Mouse (Mus musculus) inflammation-experienced regulatory T-cells, adult 6 months (primary cell): ENCODE data around the gene Gatad1. TPM values are rescaled to one million over a fixed set of nuclear protein-coding genes. Genes with fewer than 3 reads are reported as not detected.
"Not testable (repeated sequence)": the region's sequence is repeated elsewhere in the genome, so short reads cannot be mapped to it uniquely, and the experiment has no call there.

Experiments
- ATAC-seq: one replicate; pipeline ENCODE4 v1.8.0; 2017
- polyA plus RNA-seq, 3 experiments: library from polyadenylated mRNA; unstranded; fragments of 100-300 nt; shearing (Covaris generic); gene quantifications; one replicate each; pipeline ENCODE4 v1.2.1; 2017

Gatad1 gene
- polyA plus RNA-seq, result 10 to 100 TPM; 29.6 to 39.4 (median 39.1) TPM

DNA sequence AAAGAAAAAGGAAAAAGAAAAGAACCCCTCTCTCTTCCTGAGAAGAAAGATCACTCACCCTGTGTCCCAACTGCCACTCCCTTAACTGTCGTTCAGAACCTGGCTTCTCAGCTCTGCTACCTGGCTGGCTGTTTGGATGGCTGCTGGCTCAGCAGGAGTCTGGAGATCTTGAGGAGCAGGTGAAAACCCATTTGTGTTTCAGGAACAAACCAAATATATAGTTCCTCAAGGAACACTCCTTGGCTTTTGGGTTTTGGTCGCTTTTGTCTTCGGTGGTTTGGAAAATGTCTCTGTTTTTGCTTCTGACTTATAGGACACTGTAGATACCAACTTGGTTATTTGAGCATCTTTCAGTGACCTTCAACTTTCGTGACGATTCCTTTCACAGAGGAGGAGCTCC, at the start of gene Gatad1:
Gatad1 (minus strand) TSS at position 101 of the 400 bp plus-strand sequence.
- no peak for ATAC-seq

DNA sequence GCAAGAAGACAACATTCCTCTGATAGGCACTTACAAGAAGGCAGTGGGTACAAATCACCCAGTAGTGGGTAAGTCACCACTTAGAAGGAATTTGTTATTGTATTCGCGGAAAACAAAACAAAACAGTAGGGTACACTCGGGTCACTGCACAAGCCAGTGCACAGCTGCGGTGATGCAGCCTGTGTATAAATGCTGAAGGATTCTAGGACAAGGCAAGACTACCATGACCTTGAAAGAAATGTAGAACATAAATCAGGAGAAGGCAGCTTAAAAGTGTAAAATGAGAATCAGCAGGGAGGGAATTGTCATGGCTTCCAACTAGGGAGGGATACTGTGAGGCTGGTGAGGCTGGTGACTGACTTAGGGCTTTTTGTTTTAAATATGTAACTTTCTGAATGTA, 45.2 kb upstream of the Gatad1 start:
- no peak for ATAC-seq

DNA sequence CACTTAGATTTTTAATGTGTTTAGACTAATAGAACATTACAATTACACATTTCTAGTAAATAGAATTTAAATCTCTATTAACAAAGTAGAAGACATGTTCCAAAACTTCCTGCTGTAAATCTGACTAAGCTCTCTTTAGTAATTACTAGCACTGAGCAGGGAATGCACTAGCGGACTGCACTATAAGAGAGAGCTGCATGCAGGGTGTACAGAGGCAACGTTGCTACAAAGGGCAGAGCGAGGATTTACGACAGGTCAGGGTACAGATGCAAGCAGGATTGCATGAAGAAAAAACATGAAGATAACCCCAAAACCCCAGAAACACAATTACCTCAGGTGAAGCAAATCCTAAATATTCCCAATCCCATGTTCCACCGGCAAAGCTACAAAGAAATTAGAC, 43.0 kb upstream of the Gatad1 start:
- ATAC-seq, result no peak

DNA sequence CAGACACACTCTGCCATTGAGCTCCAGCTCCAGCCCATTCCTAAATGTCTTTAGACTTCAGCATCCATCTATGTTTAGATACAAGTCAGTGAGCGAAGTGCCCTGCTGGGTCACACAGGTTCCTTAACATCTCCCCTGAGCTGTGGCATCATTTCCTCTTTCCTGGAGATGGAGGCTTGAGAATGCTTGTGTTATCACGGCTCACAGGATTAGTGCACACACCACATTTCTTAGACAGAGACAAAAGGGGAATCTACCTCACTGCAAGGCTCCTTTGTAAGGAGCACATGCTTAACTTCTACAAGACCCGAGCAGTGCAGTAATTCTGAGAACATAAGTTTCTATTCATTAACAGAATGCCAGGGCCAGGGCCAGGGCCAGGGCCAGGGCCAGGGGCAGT, 39.0 kb upstream of the Gatad1 start:
- no peak for ATAC-seq

DNA sequence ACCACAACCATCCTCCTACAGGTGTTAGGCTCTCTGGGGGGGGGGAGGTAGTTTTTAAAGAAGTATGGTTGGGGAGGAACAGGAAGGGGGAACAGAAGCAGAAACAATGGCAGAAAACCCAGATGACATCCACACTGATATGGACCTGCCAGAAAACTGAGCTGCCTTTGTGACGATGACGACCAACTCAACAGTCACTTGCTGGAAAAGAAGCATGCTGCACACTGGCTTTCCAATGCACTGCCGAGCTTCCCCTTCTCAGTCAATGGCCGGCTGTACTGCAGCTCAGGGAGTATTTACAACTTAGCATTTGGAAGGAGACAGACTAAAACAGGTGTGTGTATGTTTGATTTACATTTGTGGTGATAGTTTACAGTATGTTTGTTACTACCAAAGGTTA, 38.2 kb upstream of the Gatad1 start:
- no peak for ATAC-seq

DNA sequence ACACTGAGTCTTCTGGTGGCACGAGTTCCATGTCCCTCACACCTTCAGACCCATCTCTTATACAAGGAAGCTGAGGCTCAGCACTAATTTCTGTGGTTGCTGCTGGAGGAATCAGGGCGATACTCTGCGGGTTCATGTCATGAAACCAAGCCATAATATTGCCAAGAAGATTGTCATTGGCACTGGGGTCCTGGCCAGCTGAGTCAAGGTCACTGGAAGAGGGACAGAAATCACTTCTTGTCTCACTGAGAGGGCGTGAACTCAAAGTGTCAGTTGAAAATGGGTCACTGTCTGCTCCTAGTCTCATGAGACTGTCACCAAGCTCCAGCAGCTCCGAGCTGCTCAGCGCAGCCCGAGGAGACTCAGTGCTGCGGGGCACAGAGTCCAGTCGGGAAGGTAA, 36.0 kb upstream of the Gatad1 start:
- ATAC-seq, result no peak

DNA sequence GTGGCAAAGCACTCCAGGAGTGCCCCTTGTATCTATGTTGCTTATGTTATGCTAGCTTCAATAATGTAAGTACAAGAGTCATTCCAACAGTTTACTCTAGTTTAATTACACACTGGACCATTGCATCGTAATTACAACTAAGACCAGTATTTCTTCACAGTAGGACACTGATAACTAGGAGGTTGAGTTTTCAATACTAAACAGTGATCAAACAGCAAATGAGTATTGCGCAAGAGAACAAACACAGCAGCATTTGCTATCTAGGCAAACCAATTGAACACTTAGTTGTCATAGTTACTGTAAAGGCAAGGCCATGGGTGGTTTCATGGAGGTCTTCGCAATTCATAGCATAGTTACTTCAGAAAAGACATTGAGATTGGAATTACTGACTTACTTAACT, 34.3 kb upstream of the Gatad1 start:
- no peak for ATAC-seq

DNA sequence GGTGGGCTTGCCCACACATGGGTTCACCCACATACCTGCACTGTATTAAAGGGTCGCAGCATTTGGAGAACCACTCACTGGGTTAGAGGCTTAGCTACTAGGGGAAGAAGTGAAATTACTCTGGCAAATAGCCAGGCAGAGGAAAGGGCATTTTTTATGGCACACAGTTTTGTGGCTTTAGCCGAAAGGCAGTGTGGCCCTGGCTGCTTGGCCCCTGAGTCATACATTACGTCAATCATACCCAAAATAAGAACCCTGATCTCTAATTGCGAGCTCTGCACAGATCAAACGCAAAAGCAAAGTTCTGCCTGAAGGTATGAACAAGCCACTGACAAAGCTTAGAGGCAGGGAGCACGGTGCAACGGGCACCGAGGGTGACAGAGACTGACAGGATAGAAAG, 31.3 kb upstream of the Gatad1 start:
- no peak for ATAC-seq

DNA sequence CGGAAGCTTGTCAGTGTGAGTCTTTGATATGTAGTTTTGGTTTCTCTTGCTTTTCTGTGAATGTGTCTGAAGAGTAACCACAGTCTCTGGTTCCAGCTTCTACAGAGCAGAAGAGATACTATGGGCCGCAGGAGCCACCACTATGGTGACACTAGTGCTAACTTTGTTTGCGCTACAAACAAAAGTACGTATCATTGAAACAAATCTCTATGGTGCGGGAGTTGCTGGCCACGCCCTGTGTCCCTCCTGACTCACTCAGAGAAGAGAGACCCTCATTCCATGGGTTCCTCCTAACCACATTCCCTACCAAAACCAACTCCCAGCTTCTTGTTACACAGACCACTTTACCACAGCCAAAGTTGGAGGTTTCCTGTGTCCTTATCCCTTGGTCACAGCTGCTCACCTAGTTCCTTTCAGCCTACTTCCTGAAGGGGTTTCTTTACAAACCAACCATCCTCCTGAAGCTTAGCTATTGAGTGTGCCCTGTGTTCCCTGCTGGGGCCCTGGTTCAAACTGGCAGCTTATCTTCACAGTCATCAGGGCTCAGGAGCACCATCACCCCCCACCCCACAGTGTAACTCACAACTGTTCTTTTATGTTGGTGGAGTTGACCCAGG, 13.1 kb upstream of the Gatad1 start:
- ATAC-seq, result peak; percentile 75

DNA sequence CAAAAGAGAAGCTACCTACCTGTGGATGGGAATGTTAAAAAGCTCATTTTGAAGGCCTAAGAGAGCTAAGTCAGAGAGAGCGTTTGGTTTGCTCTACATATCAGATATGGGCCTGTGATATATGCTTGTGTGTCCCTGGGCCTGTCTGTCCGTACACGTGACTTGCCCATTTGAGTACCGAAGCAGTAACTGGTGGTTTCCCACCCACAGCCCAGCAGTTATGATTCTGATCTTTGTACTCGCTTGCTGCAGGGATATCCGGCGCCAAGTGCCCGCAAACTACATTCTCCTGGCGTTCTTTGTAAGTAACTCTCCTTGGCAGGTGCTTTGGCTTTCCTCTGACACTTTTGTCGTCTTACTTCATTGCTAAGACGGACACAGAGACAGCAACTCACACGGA, 9.6 kb upstream of the Gatad1 start:
- peak; percentile 51 for ATAC-seq

DNA sequence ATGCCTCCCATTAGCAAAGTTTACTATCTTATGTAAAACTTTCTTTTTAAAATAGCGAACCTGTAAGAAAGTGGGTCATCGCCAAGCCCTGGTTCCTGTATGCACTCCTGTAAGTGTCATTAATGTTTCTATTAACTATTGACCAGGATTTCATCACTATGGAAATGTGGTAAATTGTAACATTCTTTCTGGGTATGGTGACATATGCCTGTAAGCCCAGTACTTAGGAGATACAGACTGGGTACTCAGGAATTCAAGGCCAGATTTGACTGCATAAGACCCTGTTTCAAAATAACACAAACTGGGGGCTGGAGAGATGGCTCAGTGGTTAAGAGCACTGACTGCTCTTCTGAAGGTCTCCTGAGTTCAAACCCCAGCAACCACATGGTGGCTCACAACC, 8.2 kb upstream of the Gatad1 start:
- ATAC-seq, result no peak

DNA sequence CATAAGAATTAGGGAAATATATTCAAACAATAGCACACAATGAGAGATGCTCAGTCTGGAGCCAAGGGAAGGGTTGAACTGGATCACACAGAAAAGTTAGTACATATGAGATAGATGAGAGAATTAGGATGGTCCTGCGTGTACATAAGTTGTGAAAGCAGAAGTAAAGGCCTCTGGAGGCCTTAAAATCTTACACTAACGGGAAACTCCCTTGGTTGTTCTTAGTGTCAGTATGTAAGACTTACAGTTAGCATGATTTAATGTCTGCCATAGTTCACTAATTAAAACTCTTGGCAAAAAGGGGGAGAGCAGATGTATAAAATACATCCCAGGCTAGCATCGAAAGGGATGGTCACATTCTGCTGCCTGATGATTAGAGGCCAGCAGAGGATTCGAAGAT, 3.2 kb downstream of the Gatad1 start:
- no peak for ATAC-seq

DNA sequence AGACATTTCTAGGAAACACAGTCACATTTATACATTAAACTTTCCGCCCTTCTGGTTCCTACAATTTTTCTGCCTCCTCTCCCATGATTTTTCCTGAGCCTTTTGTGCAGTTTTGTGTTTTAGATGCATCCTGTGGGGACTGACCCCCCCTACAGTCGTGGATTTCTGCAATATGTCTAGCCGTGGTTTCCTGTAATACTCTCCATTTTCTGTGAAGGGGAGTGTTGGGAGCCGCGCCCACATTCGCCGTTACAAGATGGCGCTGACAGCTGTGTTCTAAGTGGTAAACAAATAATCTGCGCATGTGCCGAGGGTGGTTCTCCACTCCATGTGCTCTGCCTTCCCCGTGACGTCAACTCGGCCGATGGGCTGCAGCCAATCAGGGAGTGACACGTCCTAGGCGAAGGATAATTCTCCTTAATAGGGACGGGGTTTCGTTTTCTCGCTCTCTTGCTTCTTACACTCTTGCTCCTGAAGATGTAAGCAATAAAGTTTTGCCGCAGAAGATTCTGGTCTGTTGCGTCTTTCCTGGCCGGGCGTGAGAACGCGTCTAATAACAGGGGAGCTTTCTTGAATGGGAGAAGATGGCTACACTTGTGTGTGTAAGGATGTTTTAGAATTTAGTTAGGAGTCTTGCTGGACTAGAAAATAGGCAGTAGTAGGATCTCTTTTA, 3.9 kb downstream of the Gatad1 start:
- ATAC-seq, result not testable (repeated sequence)

DNA sequence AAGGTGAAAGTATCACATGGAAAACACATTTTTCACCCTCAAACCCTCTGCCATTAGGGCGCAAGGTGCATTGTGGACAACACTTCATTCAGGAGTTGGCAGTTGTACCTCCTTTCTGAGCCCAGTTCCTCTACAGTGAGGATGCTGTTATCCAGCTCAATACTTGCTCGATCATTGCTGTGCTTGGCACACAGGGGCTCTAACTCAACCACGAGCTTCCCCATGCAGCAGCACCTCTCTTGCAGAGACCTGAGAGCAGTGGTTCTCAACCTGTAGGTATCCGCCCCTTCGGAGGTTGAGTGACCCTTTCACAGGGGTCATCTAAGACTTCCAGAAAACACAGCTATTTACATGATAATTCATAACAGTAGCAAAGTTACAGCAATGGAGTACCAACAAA, 5.4 kb downstream of the Gatad1 start:
- ATAC-seq, result no peak

DNA sequence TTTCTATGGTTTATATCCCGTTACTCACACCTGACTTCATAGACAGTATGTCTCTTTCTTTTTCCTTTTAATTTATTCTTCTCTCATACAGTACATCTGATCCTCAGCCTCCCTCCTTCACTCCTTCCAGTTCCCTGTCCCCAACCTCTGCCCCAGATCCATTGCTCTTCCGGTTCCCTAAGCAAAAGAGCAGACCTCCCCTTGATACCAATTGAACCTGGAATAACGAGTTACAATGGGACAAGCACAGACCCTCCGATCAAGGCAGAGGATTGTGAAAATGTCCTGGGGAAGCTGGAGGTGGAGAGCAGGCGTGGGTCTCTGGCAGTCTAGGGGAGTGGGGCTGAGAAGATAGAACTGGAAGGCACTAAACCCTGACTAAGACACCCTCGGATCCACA, 6.1 kb downstream of the Gatad1 start, which contains the start of gene Tmbim7:
Tmbim7 (plus strand) TSS at position 301 of the 400 bp plus-strand sequence.
- ATAC-seq, result no peak

DNA sequence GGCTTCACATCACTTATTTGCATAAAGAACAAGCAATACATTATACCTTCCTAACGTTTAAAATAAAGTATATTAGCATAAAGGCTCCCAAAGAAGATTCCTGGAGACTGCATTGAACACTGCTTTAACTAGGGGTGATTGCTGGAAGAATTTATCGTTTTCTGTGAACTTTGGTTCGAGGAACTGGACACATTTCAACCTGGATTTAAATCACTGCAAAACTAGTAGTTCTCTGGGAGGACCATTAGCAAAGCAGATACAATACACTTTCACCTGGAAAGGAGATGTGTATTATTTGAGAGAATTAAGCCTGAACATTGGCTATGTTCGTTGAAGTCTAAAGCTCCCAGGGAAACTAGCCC, 8.2 kb downstream of the Gatad1 start:
- ATAC-seq, result no peak

DNA sequence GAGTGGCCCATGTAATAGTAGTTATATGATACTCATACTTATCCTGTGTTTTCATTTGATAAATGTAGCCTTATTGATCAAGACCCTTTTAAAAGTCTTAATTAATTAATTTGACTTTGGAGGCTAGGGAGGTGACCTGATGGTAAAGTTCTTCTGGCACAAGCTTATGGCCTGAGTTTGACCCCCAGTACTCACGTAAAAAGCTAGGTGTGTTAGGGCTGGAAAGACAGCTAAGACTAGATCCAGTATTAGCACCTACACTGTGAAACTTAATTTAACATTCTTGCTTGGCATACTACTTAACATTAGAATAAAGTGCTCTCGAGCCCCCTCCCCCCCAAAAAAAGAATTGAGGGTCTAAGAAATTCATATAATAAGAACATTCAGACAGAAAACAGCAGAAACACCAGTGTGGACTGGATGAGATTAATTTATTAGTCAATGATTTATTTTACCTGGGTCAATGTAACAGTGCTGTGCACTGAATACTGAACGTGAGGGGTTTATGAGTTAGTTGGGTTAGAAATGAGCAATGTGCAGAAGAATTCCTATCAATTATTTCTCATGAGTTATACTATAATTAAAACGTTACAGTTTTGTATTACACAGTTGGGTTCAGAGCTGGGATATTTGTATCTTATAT, 8.7 kb downstream of the Gatad1 start:
- ATAC-seq, result no peak

DNA sequence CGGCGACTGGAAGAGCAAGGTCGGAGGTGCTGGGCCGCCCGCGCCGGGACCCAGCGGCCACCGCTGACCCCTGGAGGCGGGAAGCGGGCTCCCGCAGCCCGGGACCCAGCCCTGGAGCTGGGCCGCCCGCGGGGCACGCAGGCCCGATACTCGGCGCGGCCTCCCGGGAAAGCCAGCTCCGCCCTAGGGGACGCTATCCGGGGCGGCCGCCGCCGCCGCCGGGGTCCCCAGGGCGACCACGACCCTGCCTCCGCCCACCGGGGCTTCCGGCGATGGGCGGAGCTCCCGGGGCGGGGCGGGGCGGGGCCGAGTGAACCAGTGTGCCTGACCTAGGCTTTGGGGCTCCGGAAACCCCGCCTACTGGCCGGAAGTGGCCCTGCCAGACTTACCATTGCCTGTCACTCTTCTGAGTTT, 9.3 kb downstream of the Gatad1 start:
- ATAC-seq, result peak; percentile 85

DNA sequence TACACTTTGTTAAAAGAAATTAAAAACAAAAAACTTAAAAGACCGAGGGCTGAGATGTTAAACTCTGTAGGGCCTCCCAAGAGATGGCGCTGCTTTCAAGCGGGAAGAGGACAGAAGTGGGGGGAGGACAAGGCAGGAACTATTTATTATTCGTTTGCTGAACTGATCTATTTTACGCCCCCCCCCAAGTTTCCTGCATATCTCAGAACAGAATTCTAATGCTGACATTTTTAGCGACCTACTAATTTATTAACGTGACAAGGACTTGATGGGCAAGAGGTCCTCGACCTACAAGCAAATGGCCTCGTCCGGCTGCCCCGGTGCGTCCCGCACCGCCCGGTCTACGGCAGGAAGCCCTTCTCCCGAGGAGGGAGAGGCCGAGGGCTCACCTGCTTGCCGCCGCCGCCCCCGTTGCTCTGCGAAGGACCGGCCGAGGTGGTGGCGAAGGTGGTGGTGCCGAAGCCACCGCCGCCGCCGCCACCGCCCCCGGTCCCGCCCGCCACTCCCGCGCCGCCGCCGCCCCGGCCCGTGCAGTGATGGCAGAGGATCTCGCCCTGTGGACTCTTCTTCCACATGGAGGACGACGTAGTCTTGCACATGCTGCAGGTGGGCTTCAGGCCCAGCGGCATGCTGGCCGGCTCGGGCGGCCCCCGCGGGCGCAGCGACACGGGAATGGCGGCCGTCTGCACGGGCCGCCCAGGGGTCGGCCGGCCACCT, 9.8 kb downstream of the Gatad1 start:
- ATAC-seq, result peak; percentile 78

DNA sequence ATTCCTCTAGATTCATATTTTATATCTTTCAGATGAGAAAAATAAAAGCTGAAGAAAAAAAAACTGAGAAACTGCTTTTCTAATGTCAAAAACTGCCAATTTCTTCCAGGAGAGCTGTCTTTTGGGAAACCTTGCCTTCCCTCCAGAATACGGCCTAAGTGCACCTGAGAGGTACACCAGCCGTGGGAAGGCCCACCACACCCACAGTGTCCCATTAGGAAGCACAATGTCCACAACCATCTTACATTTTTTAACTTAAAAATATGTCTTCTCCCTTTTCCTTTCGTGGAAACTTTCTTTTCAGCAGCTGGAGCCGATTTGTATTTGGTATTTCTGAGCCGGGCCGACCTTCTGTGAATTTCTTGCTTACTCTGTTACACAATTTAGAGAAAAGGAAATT, 10.4 kb downstream of the Gatad1 start:
- peak; percentile 5 for ATAC-seq

DNA sequence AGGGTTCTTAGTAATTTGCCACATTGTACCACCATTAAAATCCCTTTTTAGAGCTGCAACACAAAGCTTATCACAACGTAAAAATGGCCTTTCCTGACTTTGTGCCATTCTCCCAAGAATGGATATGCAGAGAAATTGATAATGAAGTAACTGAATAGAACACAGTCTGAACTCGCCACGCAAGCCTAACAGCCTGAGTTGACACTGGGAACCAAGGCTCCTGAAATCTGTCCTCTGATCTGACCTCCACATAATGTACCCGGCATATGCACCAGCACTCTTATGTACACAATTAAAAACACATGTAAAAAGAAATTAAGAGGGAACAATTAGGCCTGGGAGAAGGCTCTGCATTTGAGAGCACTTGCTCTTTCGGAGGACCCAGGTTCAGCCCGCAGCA, 11.7 kb downstream of the Gatad1 start:
- no peak for ATAC-seq

DNA sequence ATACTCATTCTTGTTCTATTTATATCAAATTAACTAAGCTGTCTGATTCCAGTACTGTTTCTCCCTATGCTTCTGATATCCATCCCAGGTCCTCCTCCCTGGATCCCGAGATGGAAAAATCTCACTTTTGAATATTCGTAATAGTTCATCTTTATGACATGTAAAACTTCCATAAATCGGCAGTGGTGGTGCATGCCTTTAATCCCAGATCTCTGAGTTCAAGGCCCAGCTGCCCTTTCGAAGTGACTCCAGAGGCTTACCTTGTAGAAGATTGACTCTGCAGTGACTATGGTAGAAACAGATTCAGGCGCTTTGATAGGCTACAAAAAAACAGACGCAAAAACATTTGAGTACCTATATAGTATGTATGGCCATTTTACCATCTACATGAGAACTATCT, 12.4 kb downstream of the Gatad1 start:
- no peak for ATAC-seq

DNA sequence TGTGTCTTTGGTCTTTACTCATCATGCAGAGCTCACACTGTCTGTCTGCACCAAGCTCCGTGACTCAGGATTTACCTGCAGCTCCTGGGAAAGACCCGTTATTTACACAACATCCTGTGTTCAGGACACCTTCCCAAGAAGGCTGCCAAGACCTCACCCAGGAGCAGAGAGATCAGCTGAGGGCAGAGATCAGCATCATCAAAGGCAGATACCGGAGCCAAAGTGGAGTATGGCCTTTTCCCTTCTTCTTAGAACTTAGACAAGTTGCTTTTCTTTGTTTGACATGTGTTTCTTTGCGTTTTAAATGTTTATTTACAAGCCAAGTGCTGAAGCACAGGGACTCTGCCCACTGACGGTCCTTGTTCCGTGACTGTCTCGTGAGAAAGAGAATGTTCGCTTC, 21.7 kb downstream of the Gatad1 start:
- no peak for ATAC-seq

DNA sequence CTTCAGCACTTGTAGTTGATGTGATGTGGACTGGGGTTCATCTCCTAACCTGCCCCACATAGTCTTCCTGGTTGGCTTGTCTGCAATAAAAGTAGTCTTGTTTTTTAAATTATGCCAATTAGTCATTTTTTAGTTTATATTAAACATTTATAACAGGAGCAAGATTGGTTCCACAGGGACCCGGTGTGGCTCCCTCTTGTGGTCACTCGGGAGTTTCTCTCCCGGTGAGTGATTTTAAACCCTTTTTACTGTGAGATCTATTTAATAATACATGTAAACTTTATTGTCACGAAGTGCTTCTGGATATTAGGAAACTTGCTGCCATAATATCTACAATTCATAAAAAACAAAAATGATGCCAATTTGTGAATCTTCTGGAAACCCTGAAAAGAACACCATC, 23.0 kb downstream of the Gatad1 start:
- ATAC-seq, result no peak
